Mouse (Mus musculus): Measurements from ENCODE around the gene Rgl2. TPM values are rescaled to one million over a fixed set of nuclear protein-coding genes. Genes with fewer than 3 reads are reported as not detected.

Rgl2 gene
- polyA plus RNA-seq, 1 experiment from 2014 or later, result 9.0 TPM

GRCm38 (mm10) chr17:33928251-33928947 is 944 bp upstream of the Rgl2 start:
- Histone ChIP-seq H3K27ac (ENCODE audit: low read length) (no peak overlapping the region; the same call in 1 of the 2 replicates), H3K27me3 (ENCODE audit: control insufficient read depth, insufficient read depth, low read depth, low read length) (no peaks in the 10 kb centered on the region), H3K9me3 (replicated peaks; ENCODE audit: control insufficient read depth, low read length) (no peaks in the 10 kb centered on the region), H3K36me3 (ENCODE audit: control insufficient read depth, insufficient read depth) (no peaks in the 10 kb centered on the region; the same call in 1 of the 2 replicates), H3K4me3 (ENCODE audit: low read depth, low read length) (peak overlapping the region; percentile 82), H3K4me2 (ENCODE audit: low read depth, low read length) (peak overlapping the region; percentile 98), H3K9ac (ENCODE audit: low read depth, low read length) (peak overlapping the region; percentile 81), H3K4me1 (ENCODE audit: control insufficient read depth, low read depth, low read length) (peaks cover 37% of the 10 kb centered on the region)
- no peak for ATAC-seq (ENCODE audit: low read depth)
- 51% methylated on average over 21 of the region's 21 CpGs for WGBS (ENCODE audit: insufficient replicate concordance)

GRCm38 (mm10) chr17:33930280-33931158 is 1.2 kb downstream of the Rgl2 start:
- under 1% methylated on average over 45 of the region's 45 CpGs for WGBS (ENCODE audit: insufficient replicate concordance)
- ATAC-seq (ENCODE audit: low read depth), result 0 out of 2 replicates have a peak, but pooled peaks have one; percentile 5
- H3K36me3 ChIP-seq (ENCODE audit: control insufficient read depth, insufficient read depth), result no peaks in the 10 kb centered on the region; the same call in 1 of the 2 replicates

GRCm38 (mm10) chr17:33931159-33931866 is 2.0 kb downstream of the Rgl2 start:
- Histone ChIP-seq H3K36me3 (ENCODE audit: control insufficient read depth, insufficient read depth) (no peaks in the 10 kb centered on the region), H3K9ac (ENCODE audit: low read depth, low read length) (peak overlapping the region; percentile 81), H3K4me1 (ENCODE audit: control insufficient read depth, low read depth, low read length) (peaks cover 30% of the 10 kb centered on the region), H3K27me3 (ENCODE audit: control insufficient read depth, insufficient read depth, low read depth, low read length) (no peaks in the 10 kb centered on the region), H3K4me2 (ENCODE audit: low read depth, low read length) (peak overlapping the region; percentile 98), H3K27ac (ENCODE audit: low read length) (0 out of 2 replicates have a peak overlapping the region, but pooled peaks have one; percentile 17), H3K9me3 (replicated peaks; ENCODE audit: control insufficient read depth, low read length) (no peaks in the 10 kb centered on the region), H3K4me3 (ENCODE audit: low read depth, low read length) (peak overlapping the region; percentile 82)
- no peak for ATAC-seq (ENCODE audit: low read depth)
- 44% methylated on average over 18 of the region's 18 CpGs for WGBS (ENCODE audit: insufficient replicate concordance)

More at GRCm38 (mm10) chr17:33930280-33931158, 1.2 kb downstream of the Rgl2 start:
- Histone ChIP-seq H3K9ac (ENCODE audit: low read depth, low read length) (peak overlapping the region; percentile 81), H3K4me3 (ENCODE audit: low read depth, low read length) (peak overlapping the region; percentile 82), H3K4me1 (ENCODE audit: control insufficient read depth, low read depth, low read length) (peaks cover 30% of the 10 kb centered on the region), H3K27ac (ENCODE audit: low read length) (peak overlapping the region; percentile 95), H3K9me3 (replicated peaks; ENCODE audit: control insufficient read depth, low read length) (no peaks in the 10 kb centered on the region), H3K27me3 (ENCODE audit: control insufficient read depth, insufficient read depth, low read depth, low read length) (no peaks in the 10 kb centered on the region), H3K4me2 (ENCODE audit: low read depth, low read length) (peak overlapping the region; percentile 98)

- WGBS (ENCODE audit: insufficient replicate concordance), result 87% methylated on average over 11 of the region's 11 CpGs
- H3K27me3 ChIP-seq (ENCODE audit: control insufficient read depth, insufficient read depth, low read depth, low read length), result no peaks in the 10 kb centered on the region
- no peak overlapping the region for H3K4me2 ChIP-seq (ENCODE audit: low read depth, low read length)
- no peak for ATAC-seq (ENCODE audit: low read depth)
- H3K4me1 ChIP-seq (ENCODE audit: control insufficient read depth, low read depth, low read length), result peaks cover 30% of the 10 kb centered on the region
- no peak overlapping the region for H3K4me3 ChIP-seq (ENCODE audit: low read depth, low read length)
- H3K27ac ChIP-seq (ENCODE audit: low read length), result no peak overlapping the region
- peaks cover 3% of the 10 kb centered on the region; the same call in 1 of the 2 replicates for H3K36me3 ChIP-seq (ENCODE audit: control insufficient read depth, insufficient read depth)
- no peak overlapping the region for H3K9ac ChIP-seq (ENCODE audit: low read depth, low read length)
- H3K9me3 ChIP-seq (replicated peaks; ENCODE audit: control insufficient read depth, low read length), result no peaks in the 10 kb centered on the region
Measured at GRCm38 (mm10) chr17:33931947-33932346, 2.6 kb downstream of the Rgl2 start.

- H3K4me2 ChIP-seq (ENCODE audit: low read depth, low read length), result no peak overlapping the region
- peaks cover 30% of the 10 kb centered on the region for H3K4me1 ChIP-seq (ENCODE audit: control insufficient read depth, low read depth, low read length)
- 76% methylated on average over 14 of the region's 14 CpGs for WGBS (ENCODE audit: insufficient replicate concordance)
- no peak for ATAC-seq (ENCODE audit: low read depth)
- no peaks in the 10 kb centered on the region for H3K9me3 ChIP-seq (replicated peaks; ENCODE audit: control insufficient read depth, low read length)
- H3K36me3 ChIP-seq (ENCODE audit: control insufficient read depth, insufficient read depth), result peaks cover 6% of the 10 kb centered on the region; the same call in 1 of the 2 replicates
- no peak overlapping the region for H3K4me3 ChIP-seq (ENCODE audit: low read depth, low read length)
- H3K27me3 ChIP-seq (ENCODE audit: control insufficient read depth, insufficient read depth, low read depth, low read length), result no peaks in the 10 kb centered on the region
- no peak overlapping the region for H3K27ac ChIP-seq (ENCODE audit: low read length)
- no peak overlapping the region for H3K9ac ChIP-seq (ENCODE audit: low read depth, low read length)
Measured at GRCm38 (mm10) chr17:33932448-33932847, 3.1 kb downstream of the Rgl2 start.

- Histone ChIP-seq H3K36me3 (ENCODE audit: control insufficient read depth, insufficient read depth) (peaks cover 8% of the 10 kb centered on the region; the same call in 1 of the 2 replicates), H3K27ac (ENCODE audit: low read length) (no peak overlapping the region)
- no peak for ATAC-seq (ENCODE audit: low read depth)
Measured at GRCm38 (mm10) chr17:33932970-33933369, 3.6 kb downstream of the Rgl2 start.

GRCm38 (mm10) chr17:33935422-33936055 is 6.2 kb downstream of the Rgl2 start:
- WGBS (ENCODE audit: insufficient replicate concordance), result 79% methylated on average over 21 of the region's 21 CpGs
- H3K4me1 ChIP-seq (ENCODE audit: control insufficient read depth, low read depth, low read length), result peaks cover 25% of the 10 kb centered on the region

More at GRCm38 (mm10) chr17:33932970-33933369, 3.6 kb downstream of the Rgl2 start:
- Histone ChIP-seq H3K9ac (ENCODE audit: low read depth, low read length) (no peak overlapping the region), H3K4me2 (ENCODE audit: low read depth, low read length) (no peak overlapping the region), H3K4me3 (ENCODE audit: low read depth, low read length) (no peak overlapping the region), H3K9me3 (replicated peaks; ENCODE audit: control insufficient read depth, low read length) (no peaks in the 10 kb centered on the region), H3K4me1 (ENCODE audit: control insufficient read depth, low read depth, low read length) (peaks cover 26% of the 10 kb centered on the region), H3K27me3 (ENCODE audit: control insufficient read depth, insufficient read depth, low read depth, low read length) (no peaks in the 10 kb centered on the region)
- 84% methylated on average over 15 of the region's 15 CpGs for WGBS (ENCODE audit: insufficient replicate concordance)

GRCm38 (mm10) chr17:33936993-33937392 is 7.7 kb downstream of the Rgl2 start:
- Histone ChIP-seq H3K9ac (ENCODE audit: low read depth, low read length) (no peak overlapping the region), H3K4me3 (ENCODE audit: low read depth, low read length) (no peak overlapping the region), H3K36me3 (ENCODE audit: control insufficient read depth, insufficient read depth) (peaks cover 8% of the 10 kb centered on the region; the same call in 1 of the 2 replicates), H3K27ac (ENCODE audit: low read length) (no peak overlapping the region), H3K4me2 (ENCODE audit: low read depth, low read length) (no peak overlapping the region), H3K4me1 (ENCODE audit: control insufficient read depth, low read depth, low read length) (peaks cover 26% of the 10 kb centered on the region), H3K9me3 (replicated peaks; ENCODE audit: control insufficient read depth, low read length) (no peaks in the 10 kb centered on the region), H3K27me3 (ENCODE audit: control insufficient read depth, insufficient read depth, low read depth, low read length) (no peaks in the 10 kb centered on the region)
- 81% methylated on average over 15 of the region's 15 CpGs for WGBS (ENCODE audit: insufficient replicate concordance)
- no peak for ATAC-seq (ENCODE audit: low read depth)

More at GRCm38 (mm10) chr17:33935422-33936055, 6.2 kb downstream of the Rgl2 start:
- Histone ChIP-seq H3K4me3 (ENCODE audit: low read depth, low read length) (no peak overlapping the region), H3K9me3 (replicated peaks; ENCODE audit: control insufficient read depth, low read length) (no peaks in the 10 kb centered on the region), H3K4me2 (ENCODE audit: low read depth, low read length) (no peak overlapping the region), H3K36me3 (ENCODE audit: control insufficient read depth, insufficient read depth) (peaks cover 8% of the 10 kb centered on the region; the same call in 1 of the 2 replicates), H3K9ac (ENCODE audit: low read depth, low read length) (no peak overlapping the region), H3K27ac (ENCODE audit: low read length) (no peak overlapping the region), H3K27me3 (ENCODE audit: control insufficient read depth, insufficient read depth, low read depth, low read length) (no peaks in the 10 kb centered on the region)
- ATAC-seq (ENCODE audit: low read depth), result no peak

Measured in liver, embryonic 16.5 days (tissue).